Mouse (Mus musculus): ENCODE measurements around the gene Ncapd2.

Ncapd2 gene

GRCm38 (mm10) chr6:125213715-125214114, 22.2 kb upstream of the Ncapd2 start:
- DNase-seq (ENCODE audit: low read depth, low spot score), result no peak

DNA sequence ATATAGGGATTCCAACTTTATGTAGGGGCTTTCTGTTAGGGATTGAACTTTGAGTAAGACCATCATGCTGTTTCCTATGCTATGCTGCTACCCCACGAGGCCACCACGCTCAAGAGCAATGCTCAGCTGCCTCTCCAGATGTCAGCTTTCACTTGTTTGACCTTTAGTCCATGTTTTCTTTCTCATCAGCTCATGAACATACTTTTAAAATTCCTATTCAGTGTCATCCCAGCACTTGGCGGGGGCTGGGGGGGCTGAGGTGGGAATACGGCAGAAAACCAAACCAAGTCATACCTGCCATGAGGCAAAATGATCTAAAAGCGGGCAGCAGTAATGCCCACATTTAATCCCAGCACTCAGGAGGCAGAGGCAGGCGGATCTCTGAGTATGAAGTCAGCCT, 21.6 kb upstream of the Ncapd2 start:
- DNase-seq (ENCODE audit: low read depth, low spot score), result no peak

- DNase-seq (ENCODE audit: low read depth, low spot score), result no peak
Measured at GRCm38 (mm10) chr6:125212621-125213020, 21.1 kb upstream of the Ncapd2 start.

GRCm38 (mm10) chr6:125210436-125210835, 18.9 kb upstream of the Ncapd2 start:
- DNase-seq (ENCODE audit: low read depth, low spot score), result no peak

DNA sequence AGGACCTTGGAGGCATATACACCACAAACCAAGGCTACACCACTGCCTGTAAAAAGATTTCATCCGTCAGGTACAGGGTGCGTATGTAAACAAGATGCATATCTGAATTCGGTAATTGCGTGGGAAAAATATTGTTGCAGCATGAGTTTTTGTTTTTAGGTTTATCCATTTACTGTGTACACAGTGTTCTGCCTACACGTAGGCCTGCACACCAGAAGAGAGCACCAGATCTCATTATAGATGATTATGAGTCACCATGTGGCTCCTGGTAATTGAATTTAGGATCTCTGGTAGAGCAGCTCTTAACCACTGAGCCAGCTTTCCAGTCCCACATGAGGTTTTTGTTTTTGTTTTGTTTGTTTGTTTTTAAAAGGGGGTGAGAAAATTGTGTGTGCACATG, 5.7 kb upstream of the Ncapd2 start:
- no peak for DNase-seq (ENCODE audit: low read depth, low spot score)

DNA sequence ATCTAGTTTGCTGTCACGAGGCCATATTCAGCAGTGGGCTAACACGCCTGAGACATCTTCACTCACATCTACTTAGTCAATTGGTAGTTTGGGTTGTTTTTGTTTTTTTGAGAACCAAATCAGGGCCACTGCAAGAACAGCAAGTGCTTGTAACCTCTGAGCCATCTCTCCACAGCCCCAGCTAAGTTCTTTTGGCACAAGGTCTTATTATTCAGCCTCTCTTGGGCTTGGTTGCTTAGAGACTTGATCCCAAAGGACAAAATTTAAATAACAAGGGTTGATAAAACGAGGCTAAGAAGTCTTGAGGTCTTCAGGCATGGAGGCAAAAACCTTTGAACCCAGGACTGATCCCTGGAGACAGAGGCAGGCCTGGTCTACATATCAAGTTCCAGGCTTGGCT, 4.8 kb upstream of the Ncapd2 start:
- no peak for DNase-seq (ENCODE audit: low read depth, low spot score)

GRCm38 (mm10) chr6:125195541-125196075, 4.1 kb upstream of the Ncapd2 start:
- DNase-seq (ENCODE audit: low read depth, low spot score), result no peak

GRCm38 (mm10) chr6:125193390-125193789, 1.9 kb upstream of the Ncapd2 start:
- no peak for DNase-seq (ENCODE audit: low read depth, low spot score)

GRCm38 (mm10) chr6:125192841-125193240, 1.3 kb upstream of the Ncapd2 start:
- peak; percentile 27 for DNase-seq (ENCODE audit: low read depth, low spot score)

DNA sequence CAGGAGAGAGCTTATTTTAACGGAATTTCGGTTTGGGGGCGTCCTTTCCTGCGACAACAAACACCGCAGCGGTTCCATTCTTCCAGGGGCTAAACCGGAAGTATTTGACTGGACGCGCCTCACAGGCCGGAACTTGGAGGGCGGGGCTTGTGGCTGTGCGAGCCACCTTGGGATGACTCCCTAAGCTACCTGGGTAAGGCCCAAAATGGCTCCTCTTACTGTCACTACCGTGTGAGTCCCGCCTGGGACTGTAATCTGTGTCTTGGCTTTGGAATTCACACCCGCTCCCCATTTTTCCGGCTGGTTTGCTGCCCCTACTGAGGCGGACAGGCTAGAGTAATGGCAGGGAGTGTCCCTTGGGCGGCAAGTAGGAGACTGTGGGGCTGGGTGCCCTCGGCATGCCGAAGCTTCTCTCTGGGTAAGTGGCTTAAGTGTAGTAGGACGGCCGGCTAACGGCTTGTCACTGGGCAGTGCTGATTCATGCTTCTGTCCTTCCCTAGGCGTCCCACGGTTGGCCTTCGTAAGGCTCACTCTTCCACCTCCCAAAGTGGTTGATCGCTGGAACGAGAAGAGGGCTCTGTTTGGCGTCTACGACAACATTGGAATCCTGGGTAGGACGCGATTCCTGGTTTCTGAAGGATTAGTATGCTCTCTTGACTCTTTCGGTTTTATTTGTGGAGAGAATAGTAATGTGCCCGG, 664 bp upstream of the Ncapd2 start:
- DNase-seq (ENCODE audit: low read depth, low spot score), result peak; percentile 89

GRCm38 (mm10) chr6:125190816-125191215, 685 bp downstream of the Ncapd2 start:
- DNase-seq (ENCODE audit: low read depth, low spot score), result no peak

DNA sequence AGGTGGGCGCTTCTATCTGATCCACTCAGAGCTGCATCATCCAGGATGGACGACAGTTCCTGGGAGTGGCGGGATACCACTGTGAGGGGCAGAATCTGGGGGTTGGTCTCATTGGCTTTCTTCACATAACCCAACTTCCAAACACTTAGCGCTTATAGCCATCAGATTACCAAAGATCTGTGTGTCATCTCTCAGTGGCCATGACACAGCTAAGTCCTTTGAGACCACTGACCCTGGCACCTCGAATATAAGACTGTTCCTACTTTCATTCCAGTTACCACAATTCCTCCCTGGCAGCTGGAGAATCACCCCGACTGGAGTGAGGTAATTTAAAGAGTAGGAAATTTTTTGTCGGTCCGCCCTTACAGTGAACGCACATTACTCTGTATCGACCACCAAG, 5.3 kb downstream of the Ncapd2 start:
- no peak for DNase-seq (ENCODE audit: low read depth, low spot score)

DNA sequence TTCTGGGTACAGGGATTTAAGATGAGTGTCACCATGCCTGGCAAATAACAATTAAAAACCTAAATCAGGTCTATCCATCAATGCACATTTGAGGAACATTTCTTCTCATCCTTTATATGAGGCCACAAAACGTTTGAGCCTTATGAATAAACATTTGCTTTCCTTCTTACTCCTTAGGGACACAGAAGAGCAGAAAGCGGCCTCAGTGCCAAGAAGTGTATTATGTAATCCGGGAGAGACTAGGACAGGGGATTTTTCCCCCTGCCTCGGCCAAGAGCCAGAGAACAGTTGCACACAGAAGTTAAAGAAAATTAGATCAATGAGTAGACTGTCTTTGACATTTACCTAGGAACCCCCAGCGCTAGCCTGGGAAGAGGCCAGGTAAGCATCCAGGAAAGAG, 9.4 kb downstream of the Ncapd2 start:
- no peak for DNase-seq (ENCODE audit: low read depth, low spot score)

DNA sequence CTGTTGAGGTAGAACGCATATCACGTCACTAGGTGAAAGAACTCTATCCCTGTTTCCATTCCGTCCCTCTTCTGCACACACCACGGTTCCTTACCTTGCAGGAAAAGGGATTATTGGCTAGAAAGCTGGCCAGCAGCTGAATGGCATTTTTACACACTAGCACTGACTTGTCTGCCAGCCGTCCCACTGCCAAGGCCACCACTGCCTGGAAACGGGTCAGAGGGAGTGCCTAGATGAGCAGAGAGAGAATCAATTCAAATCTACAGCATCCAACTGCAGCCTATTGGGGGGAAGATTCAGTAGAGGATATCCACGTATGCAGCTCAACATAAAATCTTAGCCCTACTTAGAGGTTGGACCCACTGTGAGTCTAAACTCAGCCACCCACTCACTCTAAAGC, 11.9 kb downstream of the Ncapd2 start:
- no peak for DNase-seq (ENCODE audit: low read depth, low spot score)

GRCm38 (mm10) chr6:125175469-125175868, 16.0 kb downstream of the Ncapd2 start:
- no peak for DNase-seq (ENCODE audit: low read depth, low spot score)

DNA sequence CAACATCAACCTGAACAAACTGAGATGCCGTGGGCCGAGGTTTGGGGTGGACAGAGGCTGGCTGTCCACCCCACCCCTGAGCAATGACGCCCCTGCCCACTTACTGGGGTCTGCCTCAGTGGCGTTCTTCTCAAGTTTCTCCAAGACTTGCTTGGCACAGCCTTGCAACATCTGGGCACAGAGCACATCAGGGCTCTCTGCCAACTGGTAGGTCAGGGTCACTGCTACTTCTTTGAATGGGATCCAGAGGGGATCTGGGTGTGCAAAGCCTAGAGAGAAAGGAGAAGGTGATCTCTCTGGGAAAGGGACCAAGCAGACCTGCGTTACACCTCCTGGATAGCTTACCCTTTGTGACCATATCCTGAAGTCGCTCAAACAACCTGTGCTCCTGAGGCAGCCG, 18.2 kb downstream of the Ncapd2 start:
- no peak for DNase-seq (ENCODE audit: low read depth, low spot score)

- no peak for DNase-seq (ENCODE audit: low read depth, low spot score)
Measured at GRCm38 (mm10) chr6:125172474-125172873, 19.0 kb downstream of the Ncapd2 start.

DNA sequence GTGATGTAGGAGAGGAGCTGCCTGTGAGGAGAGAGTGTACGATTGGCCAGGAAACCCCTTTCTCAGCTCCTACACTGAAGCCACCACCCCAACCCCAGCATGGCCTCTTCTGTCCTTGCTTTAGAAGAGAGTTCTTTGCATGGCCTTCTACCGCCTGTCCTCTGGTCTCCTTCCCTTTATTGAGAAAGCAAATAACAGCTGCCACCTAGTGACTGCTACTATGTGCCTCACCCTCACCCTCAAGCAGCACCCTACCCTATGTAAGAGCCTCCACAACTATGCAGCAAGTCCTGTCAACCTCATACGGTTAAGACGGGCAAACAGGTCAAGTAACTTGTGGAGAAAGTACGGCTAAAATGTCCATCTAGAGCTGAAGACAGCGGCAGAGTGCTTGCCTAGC, 21.3 kb downstream of the Ncapd2 start:
- no peak for DNase-seq (ENCODE audit: low read depth, low spot score)

DNA sequence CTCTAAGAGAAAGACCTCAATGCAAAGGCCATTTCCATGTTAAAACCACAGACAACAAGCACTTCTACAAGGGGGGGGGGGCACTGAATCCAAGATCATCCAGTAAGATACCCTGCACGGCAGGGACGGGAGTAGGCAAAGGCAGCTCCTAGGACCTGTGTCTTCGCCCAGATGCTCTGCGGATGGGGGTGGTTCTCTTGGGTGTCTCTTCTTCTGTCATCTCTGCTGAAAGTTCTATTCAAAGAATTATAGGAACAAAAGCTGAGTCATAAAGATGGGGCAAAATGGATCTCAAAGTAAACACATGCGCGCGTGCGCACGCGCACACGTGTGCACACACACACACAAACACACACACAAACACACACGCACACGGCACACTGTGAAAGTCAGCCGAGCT, 23.4 kb downstream of the Ncapd2 start:
- DNase-seq (ENCODE audit: low read depth, low spot score), result no peak

- DNase-seq (ENCODE audit: low read depth, low spot score), result no peak
Measured at GRCm38 (mm10) chr6:125166861-125167650, 24.4 kb downstream of the Ncapd2 start.

- DNase-seq (ENCODE audit: low read depth, low spot score), result no peak
Measured at GRCm38 (mm10) chr6:125166051-125166751, 25.3 kb downstream of the Ncapd2 start, which contains the start of gene Gapdh. Gene Gapdh (minus strand): TSS chr6:125166467.

DNA sequence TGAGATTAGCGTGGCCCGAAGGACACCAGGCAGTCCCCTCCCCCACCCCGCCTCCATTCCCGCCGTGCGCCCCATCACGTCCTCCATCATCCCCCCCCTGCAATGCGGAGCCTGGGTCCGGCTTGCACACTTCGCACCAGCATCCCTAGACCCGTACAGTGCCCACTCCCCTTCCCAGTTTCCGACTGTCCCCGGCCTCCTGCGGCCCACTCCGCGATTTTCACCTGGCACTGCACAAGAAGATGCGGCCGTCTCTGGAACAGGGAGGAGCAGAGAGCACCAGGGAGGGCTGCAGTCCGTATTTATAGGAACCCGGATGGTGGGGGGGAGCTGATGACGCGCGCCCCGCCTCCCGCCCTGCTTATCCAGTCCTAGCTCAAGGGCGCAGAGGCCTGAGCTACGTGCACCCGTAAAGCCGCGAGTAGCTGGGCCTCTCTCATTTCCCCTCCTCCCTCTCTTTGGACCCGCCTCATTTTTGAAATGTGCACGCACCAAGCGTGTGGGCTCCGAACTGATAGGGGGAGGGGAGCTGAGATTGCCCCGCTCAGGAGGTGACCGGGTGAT, 26.1 kb downstream of the Ncapd2 start:
- peak; percentile 62 for DNase-seq (ENCODE audit: low read depth, low spot score)
